Mouse (Mus musculus) left cerebral cortex, adult 2 months (tissue): ENCODE results near the gene Gm5901. TPM values are rescaled to one million over a fixed set of nuclear protein-coding genes. Genes with fewer than 3 reads are reported as not detected.
"Not testable (repeated sequence)": the region's sequence is repeated elsewhere in the genome, so short reads cannot be mapped to it uniquely, and the experiment has no call there.

Experiments used
- DNase-seq, 2 experiments: peaks; one replicate each; pipeline ENCODE4 v3.0.0; 2021 to 2022; ENCODE audit warnings: low spot score in 2 of 2, mixed read lengths in 1 of 2; ENCODE audit errors: extremely low spot score in 1 of 2
- H3K27ac ChIP-seq: fragments of 200-600 bp; 2 replicates; pipeline ENCODE4 v1.8.1; 2022
- H3K4me3 ChIP-seq: fragments of 200-600 bp; 2 replicates; pipeline ENCODE4 v1.8.1; 2022
- CTCF ChIP-seq: fragments of 200-600 bp; IDR thresholded peaks from 2 replicates; pipeline ENCODE4 v1.8.1; 2022; ENCODE audit warnings: antibody characterized with exemption, mild to moderate bottlenecking, moderate library complexity
- intact Hi-C: fragments of 180-260 bp; cut with DNase I; formaldehyde crosslinking; loops from one replicate; pipeline ENCODE4 v1.15.1; 2025
- total RNA-seq, 2 experiments: library from RNA; stranded (reverse); gene quantifications; 2 replicates each; pipeline ENCODE4 v1.2.3; 2021

The Gm5901 gene
- total RNA-seq, 2 experiments from 2014 or later, result not detected

DNA sequence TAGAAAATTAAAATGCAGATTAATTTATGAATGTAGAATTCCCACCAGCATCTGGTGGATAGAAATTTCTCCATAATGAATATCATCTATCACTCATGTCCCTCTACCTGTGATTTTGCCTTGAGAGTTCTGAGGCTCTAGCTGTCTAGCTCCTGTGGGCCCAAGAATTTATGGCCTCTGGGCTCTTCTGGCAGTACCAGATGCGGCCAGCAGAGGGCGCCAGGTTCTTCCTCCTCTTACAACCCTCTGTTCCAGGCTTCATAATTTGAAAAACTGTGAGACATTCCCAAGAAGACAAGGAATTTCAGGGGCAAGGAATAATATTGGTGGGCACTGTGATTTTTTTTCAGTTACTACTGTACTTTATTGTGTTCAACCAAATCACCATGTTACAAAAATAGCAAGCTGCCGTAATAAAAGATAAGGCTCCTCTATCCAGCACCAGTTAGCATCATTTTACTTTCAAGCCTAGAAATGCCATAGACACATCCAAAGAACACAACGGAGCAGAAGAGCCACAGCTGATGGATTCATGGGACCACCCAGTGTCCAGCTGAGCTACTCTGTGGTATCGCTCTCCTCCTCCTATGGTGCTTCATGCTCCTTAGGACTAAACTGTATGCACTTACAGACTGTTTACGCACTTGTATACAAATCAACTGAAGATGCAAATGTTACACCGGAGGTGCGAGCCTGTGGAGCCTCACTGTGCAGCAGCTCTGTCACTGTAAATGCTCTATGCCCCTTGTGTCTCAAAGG is 37.2 kb downstream of the Gm5901 start:
- intact Hi-C loops, result loop anchor here (1.0 to 2.0 kb wide), 2 partner anchors 67 to 103 kb away; no protein-coding TSS in a partner anchor
- TF ChIP-seq CTCF, result peak; percentile 99
- H3K27ac ChIP-seq, result not testable (repeated sequence)

DNA sequence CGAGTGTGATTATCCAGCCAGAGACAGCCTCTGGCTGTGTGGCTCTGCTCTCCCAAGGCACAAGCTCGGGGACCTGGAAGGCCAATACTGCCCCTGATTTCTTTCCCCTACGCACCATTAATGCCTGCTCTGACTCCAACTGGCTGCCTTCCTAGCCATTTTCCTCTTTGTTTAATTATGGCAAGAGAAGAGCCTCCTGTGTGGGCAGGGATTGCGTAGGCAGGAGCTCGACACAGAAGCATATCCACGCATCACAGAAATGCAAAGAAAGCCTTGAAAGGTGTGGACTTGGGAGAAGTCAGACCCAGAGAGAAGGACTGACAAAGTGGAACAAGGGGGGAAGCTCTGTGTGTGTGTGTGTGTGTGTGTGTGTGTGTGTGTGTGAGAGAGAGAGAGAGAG is 39.5 kb downstream of the Gm5901 start:
- intact Hi-C loops, result no loop called here
- H3K4me3 ChIP-seq, result no peak overlapping the region
- no peak for TF ChIP-seq CTCF
- DNase-seq, result peak; percentile 41 to 63
- H3K27ac ChIP-seq, result peak overlapping the region; percentile 50

More for the DNA sequence above, 37.2 kb downstream of the Gm5901 start:
- DNase-seq, result peak; percentile 79 to 89
- not testable (repeated sequence) for H3K4me3 ChIP-seq

GRCm38 (mm10) chr7:105416529-105416928 is 41.7 kb downstream of the Gm5901 start:
- intact Hi-C loops, result loop anchor here (1.0 kb wide), 1 partner anchor 9 kb away; the partner anchor contains the start of gene Cckbr
- Histone ChIP-seq H3K4me3 (no peak overlapping the region), H3K27ac (no peak overlapping the region)
- DNase-seq, result no peak
- no peak for TF ChIP-seq CTCF

- DNase-seq, result no peak
- H3K4me3 ChIP-seq, result no peak overlapping the region
- H3K27ac ChIP-seq, result no peak overlapping the region; the same call in 1 of the 2 replicates
- no peak for TF ChIP-seq CTCF
- intact Hi-C loops, result no loop called here
These were observed 43.3 kb downstream of the Gm5901 start for GRCm38 (mm10) chr7:105418106-105418505.

DNA sequence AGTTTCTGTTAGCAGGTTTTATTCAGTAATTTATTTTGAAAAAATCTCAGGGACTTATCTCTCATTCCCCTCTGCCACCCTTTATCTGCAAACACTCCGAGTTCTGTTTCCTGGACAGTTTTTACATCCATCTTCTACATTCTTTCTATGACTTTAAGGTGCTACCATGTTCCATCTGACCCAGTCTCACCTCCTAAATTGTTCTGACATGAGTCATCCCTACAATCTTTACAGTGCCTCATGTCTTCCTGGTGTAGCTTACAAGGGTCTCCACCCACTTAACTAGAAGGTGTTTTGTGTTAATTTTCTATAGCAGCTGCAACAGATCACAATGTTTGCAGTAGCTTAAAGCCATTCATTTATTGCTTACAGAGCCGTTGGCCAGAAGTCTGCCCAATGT is 46.1 kb downstream of the Gm5901 start:
- TF ChIP-seq CTCF, result no peak
- Histone ChIP-seq H3K4me3 (no peak overlapping the region), H3K27ac (no peak overlapping the region)
- DNase-seq, result no peak
- intact Hi-C loops, result no loop called here

- DNase-seq, result no peak
- intact Hi-C loops, result no loop called here
- no peak overlapping the region for H3K4me3 ChIP-seq
- no peak overlapping the region for H3K27ac ChIP-seq
- no peak for TF ChIP-seq CTCF
These were observed 49.5 kb downstream of the Gm5901 start for GRCm38 (mm10) chr7:105424368-105424767.

DNA sequence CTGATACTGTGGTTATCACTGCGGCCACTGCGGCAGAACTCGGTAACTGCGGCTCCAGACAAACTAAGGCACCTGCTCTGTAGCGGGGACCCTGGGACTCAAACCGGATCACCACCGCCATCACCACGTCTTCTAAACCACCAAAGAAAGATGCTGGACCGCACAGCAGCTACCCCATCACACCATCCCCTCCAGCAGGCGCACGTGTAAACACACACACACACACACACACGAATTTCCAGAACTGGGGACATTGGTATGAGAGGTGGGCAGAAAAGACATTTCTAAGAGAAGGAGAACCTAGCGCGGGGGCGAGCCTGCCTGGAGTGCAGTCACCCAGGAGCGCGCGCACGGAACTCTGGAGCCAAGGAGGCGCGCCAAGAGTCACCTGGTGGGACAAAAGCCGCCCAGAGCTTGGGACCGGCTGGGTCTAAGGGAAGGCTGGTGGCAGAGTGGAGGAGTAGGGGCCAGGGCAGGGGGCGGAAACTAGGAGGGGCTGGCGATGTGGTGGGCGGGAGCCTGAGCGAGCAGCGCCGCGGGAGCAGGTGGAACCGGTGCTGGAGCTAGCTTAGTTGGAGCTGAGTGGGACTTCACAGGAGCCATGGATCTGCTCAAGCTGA is 50.7 kb downstream of the Gm5901 start, which contains the start of gene Cckbr:
Cckbr (plus strand) TSS at position 308 of the 620 bp plus-strand sequence.
- Histone ChIP-seq H3K4me3 (peak within 1 kb of the TSS; percentile 64), H3K27ac (peak within 1 kb of the TSS; percentile 94)
- DNase-seq, result peak; percentile 69 to 70
- TF ChIP-seq CTCF, result no peak
- intact Hi-C loops, result loop anchor here (1.0 kb wide), 1 partner anchor 9 kb away; no protein-coding TSS in a partner anchor

GRCm38 (mm10) chr7:105426051-105426450 is 51.2 kb downstream of the Gm5901 start:
- DNase-seq, result no peak
- intact Hi-C loops, result no loop called here
- no peak for TF ChIP-seq CTCF
- Histone ChIP-seq H3K27ac (peak overlapping the region; percentile 94), H3K4me3 (peak overlapping the region; percentile 64)

Other genes with a start within 250 kb of the Gm5901 start
- gene Olfr683, start 228.0 kb upstream of the Gm5901 start, total RNA-seq, result not detected
- not detected for gene Olfr684, start 211.4 kb upstream of the Gm5901 start, total RNA-seq
- gene Olfr685, start 189.0 kb upstream of the Gm5901 start, total RNA-seq, result not detected
- gene Olfr686, start 167.6 kb upstream of the Gm5901 start, total RNA-seq, result not detected
- gene Olfr688, start 86.9 kb upstream of the Gm5901 start, total RNA-seq, result not detected
- not detected for gene Olfr689, start 63.9 kb upstream of the Gm5901 start, total RNA-seq
- gene Olfr690, start 40.9 kb upstream of the Gm5901 start, total RNA-seq, result 1 to 10 TPM in 1 of 2 experiments, under 1 TPM in 1; 0.93 to 1.2 TPM
- 1 to 10 TPM in 1 of 2 experiments, under 1 TPM in 1; 0.96 to 1.3 TPM for gene Olfr691, start 32.8 kb upstream of the Gm5901 start, total RNA-seq
- gene Olfr692, start 6.8 kb upstream of the Gm5901 start, total RNA-seq, result not detected
- 10 to 100 TPM; 74.5 to 80.4 TPM for gene Fam160a2, start 25.0 kb downstream of the Gm5901 start, total RNA-seq
- 1 to 10 TPM in 1 of 2 experiments, under 1 TPM in 1; 0.98 to 1.1 TPM for gene Cnga4, start 29.5 kb downstream of the Gm5901 start, total RNA-seq
- gene Cckbr, start 50.7 kb downstream of the Gm5901 start, total RNA-seq, result 10 to 100 TPM; 64.9 to 65.5 TPM
- 10 to 100 TPM; 17.9 to 18.7 TPM for gene Cavin3, start 107.3 kb downstream of the Gm5901 start, total RNA-seq
- gene Smpd1, start 179.3 kb downstream of the Gm5901 start, total RNA-seq, result 100 to 1,000 TPM in 1 of 2 experiments, 10 to 100 TPM in 1; 96.9 to 107 TPM
- 100 to 1,000 TPM; 440 to 458 TPM for gene Apbb1, start 206.6 kb downstream of the Gm5901 start, total RNA-seq
- gene Hpx, start 225.1 kb downstream of the Gm5901 start, total RNA-seq, result under 1 TPM; 0.30 to 0.68 TPM